Mouse (Mus musculus) embryonic facial prominence, embryonic 12.5 days (tissue): ENCODE results near the gene Kctd2. TPM values are rescaled to one million over a fixed set of nuclear protein-coding genes. Genes with fewer than 3 reads are reported as not detected.
"Not testable (repeated sequence)": the region's sequence is repeated elsewhere in the genome, so short reads cannot be mapped to it uniquely, and the experiment has no call there.

Experiments used
- ATAC-seq: fragments of 200-750 bp; cut with Nextera tagmentation; 2 replicates; pipeline ENCODE4 v1.8.0; 2017; ENCODE audit not compliant: insufficient number of reproducible peaks, insufficient read depth, low FRiP score, low TSS enrichment
- H3K27ac ChIP-seq: fragments of 300-500 bp; sonication (generic); 2 replicates; pipeline ENCODE4 v1.5.1; 2016; ENCODE audit warnings: mild to moderate bottlenecking
- H3K27me3 ChIP-seq: fragments of 300-500 bp; sonication (generic); 2 replicates; pipeline ENCODE4 v1.6.1; 2016; ENCODE audit warnings: mild to moderate bottlenecking, moderate library complexity
- H3K36me3 ChIP-seq: fragments of 300-500 bp; sonication (generic); 2 replicates; pipeline ENCODE4 v1.6.1; 2016; ENCODE audit warnings: mild to moderate bottlenecking
- H3K4me1 ChIP-seq: fragments of 300-500 bp; sonication (generic); 2 replicates; pipeline ENCODE4 v1.6.1; 2016
- H3K4me2 ChIP-seq: fragments of 300-500 bp; sonication (generic); replicated peaks from 2 replicates; pipeline ENCODE4 v1.6.1; 2016; ENCODE audit warnings: mild to moderate bottlenecking, moderate library complexity
- H3K4me3 ChIP-seq: fragments of 300-500 bp; sonication (generic); 2 replicates; pipeline ENCODE4 v1.5.1; 2016; ENCODE audit warnings: mild to moderate bottlenecking
- H3K9ac ChIP-seq: fragments of 300-500 bp; sonication (generic); 2 replicates; pipeline ENCODE4 v1.6.1; 2016; ENCODE audit warnings: mild to moderate bottlenecking, moderate library complexity
- H3K9me3 ChIP-seq: fragments of 300-500 bp; sonication (generic); 2 replicates; pipeline ENCODE4 v1.6.1; 2016; ENCODE audit warnings: mild to moderate bottlenecking, moderate library complexity
- WGBS: fragments of 180-500 bp; shearing (Covaris S2); methylation state at CpG from one replicate; pipeline ENCODE4 v1.1.7; 2016; 5-methylcytosine and 5-hydroxymethylcytosine counted together
- polyA plus RNA-seq: library from polyadenylated mRNA; unstranded; fragments of >200 nt; fragmentation: Nextera tagmentation; extraction: Ambion mirVana; gene quantifications from 2 replicates; pipeline ENCODE4 v1.2.1, GENCODE M21; 2016

Kctd2 gene
- polyA plus RNA-seq, 1 experiment from 2014 or later: 24.5 TPM

DNA sequence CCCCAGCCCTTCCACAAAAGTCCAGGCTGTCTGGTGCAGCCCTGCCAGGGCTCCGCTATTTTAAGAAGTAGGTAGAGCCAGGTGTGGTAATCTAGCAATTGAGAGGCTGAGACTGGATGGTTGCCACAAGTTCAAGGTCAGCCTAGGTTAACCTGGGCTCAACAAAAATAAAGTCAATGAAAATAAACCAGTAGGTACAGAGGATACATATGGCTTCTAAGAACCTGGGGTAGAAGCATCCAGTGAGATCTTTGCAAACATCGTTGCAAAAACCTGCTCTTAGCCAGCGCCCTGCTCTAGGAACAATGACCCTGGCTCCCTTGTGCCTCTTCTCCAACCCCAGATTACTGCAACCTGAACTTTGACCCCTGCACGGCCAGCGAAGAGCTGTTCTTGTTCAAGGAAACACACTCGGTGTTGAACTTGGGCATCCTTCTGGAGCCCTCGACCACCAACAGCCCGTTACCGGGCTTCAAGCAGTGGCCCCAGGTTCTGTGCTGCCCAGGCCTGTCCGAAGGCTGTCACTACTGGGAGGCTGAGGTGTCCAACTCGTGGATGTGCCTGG lies 27.5 kb downstream of the Kctd2 start:
- no peak overlapping the region for H3K4me2 ChIP-seq
- no peaks in the 10 kb centered on the region for H3K36me3 ChIP-seq
- 76% methylated on average over 11 of the region's 11 CpGs for WGBS
- H3K4me3 ChIP-seq: no peak overlapping the region
- 0 out of 2 replicates have a peak, but pooled peaks cover 3% of the 10 kb centered on the region for H3K27me3 ChIP-seq
- no peak overlapping the region for H3K27ac ChIP-seq
- H3K9ac ChIP-seq: no peak overlapping the region
- no peak for ATAC-seq
- peaks cover 7% of the 10 kb centered on the region for H3K4me1 ChIP-seq
- no peaks in the 10 kb centered on the region for H3K9me3 ChIP-seq

DNA sequence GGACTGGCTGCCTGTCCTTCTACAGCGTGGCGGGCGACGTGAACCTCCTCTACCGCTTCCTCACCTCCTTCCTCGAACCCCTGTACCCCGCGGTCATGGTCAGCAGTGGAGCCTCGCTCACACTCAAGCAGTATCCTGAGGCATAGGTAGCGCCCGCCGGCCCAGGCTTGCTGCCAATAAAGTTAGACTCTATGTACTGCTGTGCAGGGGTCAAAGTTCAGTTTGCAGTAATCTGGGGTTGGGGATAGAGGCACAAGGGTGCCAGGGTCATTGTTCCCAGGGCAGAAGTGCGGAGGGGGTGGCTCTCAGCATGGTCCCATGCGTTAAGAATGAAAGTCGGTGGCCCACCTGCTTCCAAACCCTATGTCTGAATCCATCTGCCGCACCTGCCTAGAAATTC lies 28.1 kb downstream of the Kctd2 start:
- Histone ChIP-seq H3K36me3 (no peaks in the 10 kb centered on the region), H3K9me3 (no peaks in the 10 kb centered on the region), H3K4me3 (no peak overlapping the region), H3K4me1 (peaks cover 7% of the 10 kb centered on the region), H3K4me2 (no peak overlapping the region), H3K9ac (no peak overlapping the region), H3K27me3 (0 out of 2 replicates have a peak, but pooled peaks cover 3% of the 10 kb centered on the region), H3K27ac (no peak overlapping the region)
- no peak for ATAC-seq
- WGBS: 82% methylated on average over 16 of the region's 16 CpGs

DNA sequence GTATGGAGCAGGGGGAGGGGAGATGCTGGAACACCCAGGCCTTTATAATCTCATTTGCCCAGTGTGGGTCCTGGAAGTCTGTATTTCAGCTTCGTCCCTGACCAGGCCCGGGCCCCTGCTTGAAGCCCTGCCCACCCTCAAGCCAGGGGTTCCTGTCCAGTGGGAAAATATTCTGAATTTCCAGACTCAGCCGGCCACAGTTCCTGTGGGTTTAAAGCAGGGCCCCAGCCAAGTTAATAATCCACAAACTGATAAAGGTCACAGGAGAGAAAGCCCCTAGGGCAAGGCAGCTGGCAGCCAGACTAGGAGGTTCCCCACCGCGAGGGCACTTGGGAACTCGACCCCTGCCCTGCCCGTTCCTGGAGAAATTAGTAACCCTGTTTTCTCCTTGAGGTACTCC lies 29.1 kb downstream of the Kctd2 start:
- no peaks in the 10 kb centered on the region for H3K36me3 ChIP-seq
- peaks cover 7% of the 10 kb centered on the region for H3K4me1 ChIP-seq
- H3K27me3 ChIP-seq: 0 out of 2 replicates have a peak, but pooled peaks cover 3% of the 10 kb centered on the region
- no peak overlapping the region for H3K27ac ChIP-seq
- H3K4me3 ChIP-seq: no peak overlapping the region
- no peak overlapping the region for H3K9ac ChIP-seq
- H3K4me2 ChIP-seq: no peak overlapping the region
- 24% methylated on average over 7 of the region's 7 CpGs for WGBS
- no peak for ATAC-seq
- no peaks in the 10 kb centered on the region for H3K9me3 ChIP-seq

DNA sequence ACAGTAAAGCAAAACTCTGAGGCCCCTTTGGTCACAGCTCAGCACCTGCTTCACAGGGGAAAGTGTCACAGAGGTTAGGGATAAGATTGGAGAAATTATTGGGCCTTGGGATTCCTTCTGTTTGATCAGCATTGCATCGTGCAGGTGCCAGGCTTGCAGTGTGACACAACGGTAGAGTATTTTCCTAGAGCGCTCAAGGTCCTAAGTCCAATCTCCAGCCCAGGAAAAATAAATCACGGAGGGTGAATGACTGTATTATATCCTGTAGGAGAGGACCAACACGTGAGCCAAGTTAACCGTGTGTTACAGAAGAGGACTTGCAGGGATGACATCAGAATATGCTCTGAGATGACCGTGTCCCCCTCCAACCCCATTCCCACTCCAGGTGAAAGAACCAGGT lies 30.2 kb downstream of the Kctd2 start:
- Histone ChIP-seq H3K27me3 (0 out of 2 replicates have a peak, but pooled peaks cover 3% of the 10 kb centered on the region), H3K4me1 (peaks cover 7% of the 10 kb centered on the region), H3K4me3 (no peak overlapping the region), H3K27ac (no peak overlapping the region), H3K9ac (no peak overlapping the region), H3K36me3 (no peaks in the 10 kb centered on the region), H3K9me3 (no peaks in the 10 kb centered on the region), H3K4me2 (no peak overlapping the region)
- WGBS: 90% methylated on average over 7 of the region's 7 CpGs
- no peak for ATAC-seq

DNA sequence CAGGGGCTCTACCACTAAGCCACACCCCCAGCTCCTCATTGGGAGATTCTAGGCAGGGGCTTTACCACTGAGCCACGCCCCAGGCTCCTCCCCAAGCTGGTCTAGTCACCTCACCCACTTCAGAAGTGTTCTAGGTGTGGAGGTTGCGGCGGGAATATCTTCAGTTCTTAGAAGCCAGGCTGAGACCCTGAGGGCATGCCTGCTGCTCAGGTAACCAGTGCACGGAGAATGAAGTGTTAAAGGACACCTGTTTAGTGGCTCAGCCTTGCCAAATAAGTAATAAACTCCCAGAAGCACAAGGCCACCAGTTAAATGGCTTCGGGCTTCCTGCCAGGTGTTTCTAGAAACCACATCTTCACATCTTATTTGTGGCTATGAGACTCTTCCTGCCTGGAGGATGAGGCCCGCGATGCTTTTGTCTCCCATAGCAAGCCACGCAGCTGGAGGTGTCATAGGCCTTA lies 31.9 kb downstream of the Kctd2 start:
- WGBS: 85% methylated on average over 8 of the region's 8 CpGs
- ATAC-seq: no peak
- no peak overlapping the region for H3K27ac ChIP-seq
- H3K4me1 ChIP-seq: peaks cover 3% of the 10 kb centered on the region
- 0 out of 2 replicates have a peak, but pooled peaks cover 1% of the 10 kb centered on the region for H3K27me3 ChIP-seq
- no peak overlapping the region for H3K4me3 ChIP-seq
- H3K9ac ChIP-seq: no peak overlapping the region
- no peak overlapping the region for H3K4me2 ChIP-seq
- H3K36me3 ChIP-seq: no peaks in the 10 kb centered on the region
- no peaks in the 10 kb centered on the region for H3K9me3 ChIP-seq

DNA sequence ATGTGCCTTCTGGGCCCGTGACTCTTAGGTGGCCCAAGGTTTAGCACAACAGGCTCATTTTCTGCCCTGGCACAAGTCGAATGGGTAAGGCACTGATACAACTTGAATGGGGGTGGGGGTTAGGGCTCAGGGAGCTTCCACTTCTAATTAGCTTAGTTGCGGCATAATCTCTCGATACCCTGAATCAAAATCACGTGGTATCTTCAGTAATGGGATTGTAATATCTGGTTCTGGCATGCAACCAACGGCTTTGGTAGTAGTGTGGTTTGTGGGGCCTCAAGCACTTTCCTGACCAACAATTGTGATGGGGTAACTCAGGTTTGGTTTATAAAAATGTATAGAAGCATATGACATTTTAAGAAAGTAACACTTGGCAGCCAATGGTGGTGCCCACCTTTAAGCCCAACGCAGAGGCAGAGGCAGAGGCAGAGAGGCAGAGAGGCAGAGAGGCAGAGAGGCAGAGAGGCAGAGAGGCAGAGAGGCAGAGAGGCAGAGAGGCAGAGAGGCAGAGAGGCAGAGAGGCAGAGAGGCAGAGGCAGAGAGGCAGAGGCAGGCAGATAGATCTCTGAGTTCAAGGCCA lies 32.4 kb downstream of the Kctd2 start:
- 83% methylated on average over 7 of the region's 7 CpGs for WGBS
- H3K4me1 ChIP-seq: no peaks in the 10 kb centered on the region
- H3K9me3 ChIP-seq: no peaks in the 10 kb centered on the region
- H3K36me3 ChIP-seq: no peaks in the 10 kb centered on the region
- H3K27ac ChIP-seq: no peak overlapping the region
- no peak overlapping the region for H3K9ac ChIP-seq
- no peak for ATAC-seq
- H3K4me2 ChIP-seq: no peak overlapping the region
- H3K27me3 ChIP-seq: no peaks in the 10 kb centered on the region
- H3K4me3 ChIP-seq: no peak overlapping the region

DNA sequence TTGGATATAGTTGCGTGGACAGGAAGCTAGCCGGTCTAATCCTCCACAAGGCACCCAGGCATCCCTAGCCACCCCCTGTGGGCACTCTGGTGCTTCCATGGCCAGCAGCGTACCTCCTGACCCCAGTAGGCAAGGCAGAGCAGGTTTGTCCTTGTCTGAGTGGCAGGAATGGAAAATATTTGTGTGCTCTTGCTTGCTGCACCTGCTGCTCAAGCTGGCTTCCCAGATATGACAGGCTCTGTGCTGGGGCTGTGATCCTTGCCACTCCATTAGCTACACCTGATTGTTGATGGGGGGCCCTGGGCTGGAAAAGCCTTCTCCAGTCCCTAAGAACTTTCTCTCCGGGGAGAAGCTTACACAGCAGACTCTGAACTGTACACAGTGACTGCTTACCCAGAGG lies 33.4 kb downstream of the Kctd2 start:
- H3K9ac ChIP-seq: no peak overlapping the region
- WGBS: 82% methylated on average over 4 of the region's 4 CpGs
- H3K4me2 ChIP-seq: no peak overlapping the region
- no peaks in the 10 kb centered on the region for H3K36me3 ChIP-seq
- no peaks in the 10 kb centered on the region for H3K27me3 ChIP-seq
- no peak overlapping the region for H3K4me3 ChIP-seq
- ATAC-seq: no peak
- H3K27ac ChIP-seq: no peak overlapping the region
- H3K9me3 ChIP-seq: no peaks in the 10 kb centered on the region
- H3K4me1 ChIP-seq: no peaks in the 10 kb centered on the region

DNA sequence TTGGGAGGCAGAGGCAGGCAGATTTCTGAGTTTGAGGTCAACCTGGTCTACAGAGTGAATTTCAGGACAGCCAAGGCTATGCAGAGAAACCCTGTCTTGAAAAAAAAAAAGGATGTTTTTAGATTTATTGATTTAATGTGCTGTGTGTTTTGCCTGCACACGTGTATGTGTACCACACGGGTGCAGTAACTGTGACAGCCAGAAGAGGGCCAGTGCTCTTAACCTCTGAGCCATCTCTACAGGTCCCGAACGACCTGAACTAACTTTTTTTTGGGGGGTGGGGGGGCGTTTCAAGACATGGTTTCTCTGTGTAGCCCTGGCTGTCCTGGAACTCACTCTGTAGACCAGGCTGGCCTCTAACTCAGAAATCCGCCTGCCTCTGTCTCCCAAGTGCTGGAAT lies 34.9 kb downstream of the Kctd2 start:
- H3K27ac ChIP-seq, H3K9me3 ChIP-seq, H3K36me3 ChIP-seq, H3K4me2 ChIP-seq, H3K4me3 ChIP-seq, H3K9ac ChIP-seq, H3K4me1 ChIP-seq, ATAC-seq, H3K27me3 ChIP-seq: not testable (repeated sequence)
- WGBS: 80% methylated on average over 6 of the region's 6 CpGs

DNA sequence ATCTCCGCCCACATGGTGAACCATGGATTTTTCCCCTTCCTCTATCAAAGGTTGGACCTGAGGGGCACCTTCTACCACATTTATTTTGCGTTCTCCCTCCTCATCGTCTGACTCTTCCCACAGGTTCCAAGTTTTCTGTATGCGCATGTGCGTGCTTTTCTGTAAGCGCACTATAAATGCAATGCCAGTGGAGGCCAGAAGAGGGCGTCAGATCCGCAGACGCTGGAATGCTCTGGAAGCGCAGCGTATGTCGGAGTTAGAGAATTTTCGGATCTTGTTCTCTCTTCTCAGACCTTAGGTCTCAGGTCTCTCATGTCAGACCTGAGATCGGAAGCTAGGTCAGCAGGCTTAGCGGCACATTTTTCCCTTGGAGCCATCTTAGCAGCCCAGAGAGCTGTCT lies 35.7 kb downstream of the Kctd2 start:
- Histone ChIP-seq H3K27me3 (no peaks in the 10 kb centered on the region), H3K9me3 (no peaks in the 10 kb centered on the region), H3K36me3 (no peaks in the 10 kb centered on the region), H3K9ac (no peak overlapping the region), H3K4me3 (no peak overlapping the region), H3K4me1 (no peaks in the 10 kb centered on the region), H3K4me2 (no peak overlapping the region), H3K27ac (no peak overlapping the region)
- WGBS: 88% methylated on average over 15 of the region's 15 CpGs
- ATAC-seq: no peak

DNA sequence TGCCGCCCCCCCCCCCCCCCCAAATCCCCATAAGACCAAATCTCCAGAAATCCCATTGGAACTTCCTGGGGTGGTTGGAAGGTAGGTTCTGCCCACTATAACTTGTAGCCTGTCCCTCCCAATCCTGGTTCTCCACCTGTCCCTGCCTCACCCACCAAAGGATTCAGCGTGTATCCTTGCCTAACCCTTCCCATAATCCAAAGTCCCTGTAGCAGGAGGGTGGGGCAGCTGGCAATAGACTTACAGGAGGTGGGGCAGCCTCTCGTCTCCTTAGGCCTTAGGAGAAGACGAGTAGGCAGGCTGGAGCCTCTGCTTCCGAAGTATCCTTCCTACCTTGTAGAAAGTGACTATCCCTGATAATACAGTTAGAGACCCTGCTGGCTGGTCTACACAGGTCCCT lies 36.3 kb downstream of the Kctd2 start:
- no peak overlapping the region for H3K27ac ChIP-seq
- no peak overlapping the region for H3K9ac ChIP-seq
- no peaks in the 10 kb centered on the region for H3K4me1 ChIP-seq
- no peak overlapping the region for H3K4me3 ChIP-seq
- H3K36me3 ChIP-seq: no peaks in the 10 kb centered on the region
- H3K4me2 ChIP-seq: no peak overlapping the region
- 83% methylated on average over 5 of the region's 5 CpGs for WGBS
- no peak for ATAC-seq
- H3K27me3 ChIP-seq: no peaks in the 10 kb centered on the region
- H3K9me3 ChIP-seq: no peaks in the 10 kb centered on the region

DNA sequence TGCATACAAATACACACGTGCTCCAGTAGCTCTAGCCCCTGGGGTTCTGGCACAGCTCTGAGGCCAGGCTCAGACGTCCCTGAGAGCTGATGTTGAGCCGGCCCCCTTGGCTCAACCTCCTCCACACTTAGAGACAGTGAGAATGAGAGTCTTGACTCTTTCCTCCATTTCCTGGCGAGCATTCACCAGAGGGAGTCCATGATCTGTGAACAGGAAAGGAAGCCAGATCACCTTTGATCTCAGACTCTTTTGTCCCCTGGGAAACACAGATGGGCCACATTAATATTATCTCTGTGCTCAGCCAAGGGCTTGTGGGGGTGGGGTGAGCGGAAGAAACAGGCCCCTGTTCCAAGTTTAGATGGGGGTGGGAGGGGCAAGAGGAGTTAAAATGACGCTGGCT lies 37.5 kb downstream of the Kctd2 start:
- no peaks in the 10 kb centered on the region for H3K9me3 ChIP-seq
- no peak overlapping the region for H3K4me3 ChIP-seq
- H3K9ac ChIP-seq: no peak overlapping the region
- no peak for ATAC-seq
- H3K27ac ChIP-seq: no peak overlapping the region
- no peaks in the 10 kb centered on the region for H3K4me1 ChIP-seq
- H3K36me3 ChIP-seq: no peaks in the 10 kb centered on the region
- H3K27me3 ChIP-seq: no peaks in the 10 kb centered on the region
- H3K4me2 ChIP-seq: no peak overlapping the region
- WGBS: 19% methylated on average over 6 of the region's 6 CpGs

DNA sequence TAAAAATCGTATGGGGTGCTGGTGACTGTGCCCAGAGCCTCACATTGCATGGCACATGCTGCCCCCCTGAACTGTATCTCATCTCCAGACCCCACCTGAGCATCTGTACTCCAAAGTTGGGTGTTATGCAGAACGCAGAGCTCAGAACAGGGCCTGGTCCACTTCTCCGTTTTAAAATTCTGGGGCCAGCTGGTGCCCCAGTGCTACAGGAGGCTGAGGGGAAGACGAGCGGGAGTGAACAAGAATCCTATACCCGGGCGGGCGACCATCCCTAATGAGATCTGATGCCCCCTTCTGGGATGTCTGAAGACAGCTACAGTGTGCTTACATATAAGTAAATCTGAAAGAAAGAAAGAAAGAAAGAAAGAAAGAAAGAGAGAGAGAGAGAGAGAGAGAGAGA lies 41.0 kb downstream of the Kctd2 start:
- Histone ChIP-seq H3K4me1 (no peaks in the 10 kb centered on the region), H3K9ac (no peak overlapping the region), H3K4me3 (no peak overlapping the region), H3K36me3 (no peaks in the 10 kb centered on the region), H3K27ac (no peak overlapping the region), H3K4me2 (no peak overlapping the region), H3K9me3 (no peaks in the 10 kb centered on the region), H3K27me3 (no peaks in the 10 kb centered on the region)
- no peak for ATAC-seq
- WGBS: 23% methylated on average over 8 of the region's 8 CpGs
